10 mouse cellular contexts compared by ENCODE assay signal in the genomic region with DNA sequence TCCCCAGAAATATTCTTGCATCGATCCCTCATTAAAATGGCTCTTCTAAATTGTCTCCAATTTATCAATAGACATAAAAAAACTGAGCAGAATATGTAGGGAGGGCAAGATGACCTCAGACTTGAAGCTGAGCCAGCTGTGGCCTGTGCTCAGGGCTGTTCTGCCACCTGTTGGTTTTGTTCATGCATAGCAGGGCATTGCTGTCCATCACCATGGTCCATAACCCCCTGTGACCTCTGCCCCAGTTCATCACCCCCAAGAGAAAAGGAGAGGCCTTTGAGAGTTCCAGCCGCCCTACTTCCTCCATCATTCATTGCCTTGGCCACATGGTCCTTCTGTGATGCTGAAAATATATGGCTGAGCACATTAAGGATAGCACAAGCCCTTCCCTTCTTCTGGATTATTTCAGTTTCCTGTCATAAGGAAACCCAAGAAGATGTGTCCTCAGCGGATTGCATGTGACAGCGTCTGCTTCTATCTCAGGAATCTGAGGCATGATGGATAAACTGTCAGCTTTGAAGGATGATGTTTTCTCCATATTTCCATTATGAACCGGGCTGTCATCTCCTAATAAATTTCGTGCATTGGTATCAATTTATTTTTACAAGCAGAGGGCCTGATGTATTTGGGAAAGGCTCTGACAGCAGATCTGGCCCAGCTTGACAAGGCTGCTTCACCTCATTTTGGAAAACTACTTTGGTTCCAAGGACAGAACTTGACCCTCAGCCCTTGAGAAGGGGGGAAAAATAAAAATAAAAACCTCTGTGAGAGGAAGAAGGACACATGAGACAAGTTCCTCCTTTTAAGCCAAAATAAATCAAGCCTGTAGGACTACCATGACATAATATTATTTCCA.
DNase-seq lines count a peak whose midpoint lies in the region; ATAC-seq and TF ChIP-seq lines count a peak whose summit lies in the region.
"Had no signal": no experiment of that assay in that cellular context is flagged by ENCODE, and none has a peak within 500 bp of the region (broad histone marks: within the 10 kb centered on the region; RNA-seq: fewer than 3 reads in every experiment).

No protein-coding gene starts in this region.

- H3K27me3 ChIP-seq in hindbrain, embryonic 11.5 days (ENCODE audit: control insufficient read depth, insufficient read depth, low read length) = no peaks in the 10 kb centered on the region
- 0 out of 2 replicates have a peak, but pooled peaks cover 5% of the 10 kb centered on the region for H3K27me3 ChIP-seq in hindbrain, embryonic 14.5 days (ENCODE audit: control insufficient read depth, insufficient read depth, low read length)
- H3K27me3 ChIP-seq in heart, postnatal 0 days (ENCODE audit: control insufficient read depth, insufficient read depth, low read length) = no peaks in the 10 kb centered on the region
- H3K27me3 ChIP-seq: heart, embryonic 15.5 days; neural tube, embryonic 13.5 days had no signal

- no peaks in the 10 kb centered on the region for H3K36me3 ChIP-seq in hindbrain, embryonic 11.5 days (ENCODE audit: control insufficient read depth, insufficient read depth, low read length)
- H3K36me3 ChIP-seq in hindbrain, embryonic 14.5 days (replicated peaks; ENCODE audit: control insufficient read depth, insufficient read depth) = no peaks in the 10 kb centered on the region
- no peaks in the 10 kb centered on the region for H3K36me3 ChIP-seq in heart, postnatal 0 days (replicated peaks; ENCODE audit: control insufficient read depth, insufficient read depth, low read length)
- H3K36me3 ChIP-seq: heart, embryonic 15.5 days; neural tube, embryonic 13.5 days had no signal

- WGBS in hindbrain, embryonic 11.5 days = 61% methylated on average over 6 of the region's 6 CpGs
- WGBS in hindbrain, embryonic 14.5 days = 72% methylated on average over 6 of the region's 6 CpGs
- 71% methylated on average over 6 of the region's 6 CpGs for WGBS in heart, postnatal 0 days

- peak; percentile 38 for DNase-seq in hindbrain, embryonic 11.5 days (ENCODE audit: low spot score)
- DNase-seq in hindbrain, embryonic 14.5 days (ENCODE audit: low spot score) = no peak
- DNase-seq in adrenal gland, adult 8-10 months = peak; percentile 35
- DNase-seq in heart, postnatal 0 days (ENCODE audit: low spot score) = peak; percentile 34
- peak; percentile 62 for DNase-seq in lung, postnatal 36 days
- no peak for DNase-seq in layer of hippocampus, adult 9-10 months (ENCODE audit: low spot score)
- no peak for DNase-seq in thymus, postnatal 14 days
- no peak for DNase-seq in T-cell, adult 2 months (ENCODE audit: low spot score)

- no peaks in the 10 kb centered on the region for H3K9me3 ChIP-seq in hindbrain, embryonic 11.5 days (ENCODE audit: control insufficient read depth, low read length)
- H3K9me3 ChIP-seq in hindbrain, embryonic 14.5 days (ENCODE audit: control insufficient read depth, low read length) = no peaks in the 10 kb centered on the region
- no peaks in the 10 kb centered on the region for H3K9me3 ChIP-seq in heart, postnatal 0 days (replicated peaks; ENCODE audit: control insufficient read depth, low read length)
- H3K9me3 ChIP-seq: heart, embryonic 15.5 days; neural tube, embryonic 13.5 days had no signal

- peaks cover 2% of the 10 kb centered on the region; the same call in 1 of the 2 replicates for H3K4me1 ChIP-seq in hindbrain, embryonic 11.5 days (replicated peaks; ENCODE audit: control insufficient read depth, insufficient read depth, low read length)
- H3K4me1 ChIP-seq in hindbrain, embryonic 14.5 days (replicated peaks; ENCODE audit: control insufficient read depth, insufficient read depth, low read length) = 0 out of 2 replicates have a peak, but pooled peaks cover 6% of the 10 kb centered on the region
- H3K4me1 ChIP-seq in heart, postnatal 0 days (ENCODE audit: control insufficient read depth, insufficient read depth) = no peaks in the 10 kb centered on the region

- H3K4me2 ChIP-seq in hindbrain, embryonic 11.5 days (replicated peaks; ENCODE audit: low read depth, low read length) = no peak overlapping the region
- H3K4me2 ChIP-seq in hindbrain, embryonic 14.5 days (replicated peaks) = no peak overlapping the region
- no peak overlapping the region for H3K4me2 ChIP-seq in heart, postnatal 0 days (ENCODE audit: low read depth, low read length)
- H3K4me2 ChIP-seq: heart, embryonic 15.5 days; neural tube, embryonic 13.5 days had no signal

- no peak overlapping the region for H3K27ac ChIP-seq in hindbrain, embryonic 11.5 days (ENCODE audit: low read depth, low read length)
- no peak overlapping the region for H3K27ac ChIP-seq in hindbrain, embryonic 14.5 days
- H3K27ac ChIP-seq in heart, postnatal 0 days (ENCODE audit: low read depth) = no peak overlapping the region
- H3K27ac ChIP-seq: heart, embryonic 15.5 days; neural tube, embryonic 13.5 days had no signal

- H3K4me3 ChIP-seq in hindbrain, embryonic 11.5 days (ENCODE audit: low read depth, low read length) = no peak overlapping the region
- H3K4me3 ChIP-seq in hindbrain, embryonic 14.5 days (replicated peaks; ENCODE audit: low read length) = no peak overlapping the region
- no peak overlapping the region for H3K4me3 ChIP-seq in heart, postnatal 0 days (ENCODE audit: low read depth, low read length)
- H3K4me3 ChIP-seq: heart, embryonic 15.5 days; neural tube, embryonic 13.5 days had no signal

- TF ChIP-seq CTCF in heart, postnatal 0 days (IDR thresholded peaks at IDR 0.05; ENCODE audit: low read depth) = peak; percentile 54

- no peak for TF ChIP-seq EP300 in heart, postnatal 0 days (IDR thresholded peaks at IDR 0.05; ENCODE audit: low read depth)

- no peak for ATAC-seq in hindbrain, embryonic 11.5 days (ENCODE audit: low FRiP score)
- ATAC-seq in hindbrain, embryonic 14.5 days (ENCODE audit: low FRiP score) = no peak
- no peak for ATAC-seq in heart, postnatal 0 days (ENCODE audit: insufficient read depth, low read depth)

- no peak overlapping the region for H3K9ac ChIP-seq in hindbrain, embryonic 11.5 days (ENCODE audit: low read depth, low read length)
- H3K9ac ChIP-seq in hindbrain, embryonic 14.5 days = no peak overlapping the region
- H3K9ac ChIP-seq in heart, postnatal 0 days (replicated peaks; ENCODE audit: low read depth, low read length) = no peak overlapping the region
- H3K9ac ChIP-seq: heart, embryonic 15.5 days; neural tube, embryonic 13.5 days had no signal

Comparison
In these comparisons a context has a peak if more than half of its experiments do, and no peak if none do; other contexts are left out.
1. DNase-seq: peak in hindbrain, embryonic 11.5 days (single experiment), adrenal gland, adult 8-10 months (single experiment), heart, postnatal 0 days (single experiment) and lung, postnatal 36 days (single experiment); none in hindbrain, embryonic 14.5 days (single experiment), layer of hippocampus, adult 9-10 months (single experiment), thymus, postnatal 14 days (single experiment) and T-cell, adult 2 months (single experiment).